Mouse (Mus musculus) heart, adult 2 months (tissue): Measurements from ENCODE around the gene Olfr263. TPM values are rescaled to one million over a fixed set of nuclear protein-coding genes. Genes with fewer than 3 reads are reported as not detected.

Source experiments
- DNase-seq, 2 experiments: peaks; one replicate each; pipeline ENCODE4 v3.0.0; 2021
- H3K27ac ChIP-seq: fragments of 200-600 bp; 2 replicates; pipeline ENCODE4 v1.8.1; 2022
- H3K27me3 ChIP-seq: fragments of 200-500 bp; 2 replicates; pipeline ENCODE4 v1.6.1; 2012; ENCODE audit warnings: mild to moderate bottlenecking, low read length, inconsistent platforms, mixed read lengths; ENCODE audit not compliant: control insufficient read depth, insufficient read depth
- H3K36me3 ChIP-seq: fragments of 200-500 bp; 2 replicates; pipeline ENCODE4 v1.6.1; 2012; ENCODE audit warnings: low read length, inconsistent platforms; ENCODE audit not compliant: control insufficient read depth, insufficient read depth
- H3K4me1 ChIP-seq: fragments of 200-500 bp; 2 replicates; pipeline ENCODE4 v1.6.1; 2011; ENCODE audit warnings: low read length; ENCODE audit not compliant: control insufficient read depth, insufficient read depth
- H3K4me3 ChIP-seq: fragments of 200-600 bp; 2 replicates; pipeline ENCODE4 v1.8.1; 2022
- H3K79me2 ChIP-seq: fragments of 200-500 bp; replicated peaks from 2 replicates; pipeline ENCODE4 v1.6.1; 2012; ENCODE audit warnings: mild to moderate bottlenecking, inconsistent platforms, low read length, moderate library complexity, mixed read lengths; ENCODE audit not compliant: control insufficient read depth, insufficient read depth
- H3K9ac ChIP-seq: fragments of 200-500 bp; 2 replicates; pipeline ENCODE4 v1.6.1; 2012; ENCODE audit warnings: low read depth, mild to moderate bottlenecking, control low read depth, inconsistent platforms, low read length, mixed read lengths
- CTCF ChIP-seq: fragments of 200-600 bp; IDR thresholded peaks from 2 replicates; pipeline ENCODE4 v1.8.1; 2022; ENCODE audit warnings: antibody characterized with exemption, mild to moderate bottlenecking, moderate library complexity
- EP300 ChIP-seq: fragments of 200-500 bp; IDR thresholded peaks from 2 replicates; pipeline ENCODE4 v1.6.1; 2011; ENCODE audit warnings: low read depth, low read length, control low read depth; ENCODE audit not compliant: insufficient read depth
- POLR2A ChIP-seq: fragments of 200-500 bp; IDR thresholded peaks from 2 replicates; pipeline ENCODE4 v1.6.1; 2011; ENCODE audit warnings: mild to moderate bottlenecking, low read depth, low read length, control low read depth; ENCODE audit not compliant: insufficient read depth
- WGBS: fragments of 180-500 bp; shearing (Covaris S2); methylation state at CpG from one replicate; pipeline ENCODE4 v1.1.7; 2018; 5-methylcytosine and 5-hydroxymethylcytosine counted together
- intact Hi-C: fragments of 180-260 bp; cut with DNase I; formaldehyde crosslinking; loops from one replicate; pipeline ENCODE4 v1.15.1; 2025
- polyA plus RNA-seq: library from polyadenylated mRNA; depleted of rRNA; stranded (reverse); fragments of >200 nt; gene quantifications from 2 replicates; pipeline ENCODE4 v1.2.3, GENCODE M21; 2012
- total RNA-seq, 2 experiments: library from RNA; stranded (reverse); gene quantifications; 2 replicates each; pipeline ENCODE4 v1.2.3; 2021

Gene Olfr263
- total and polyA plus RNA-seq, 3 experiments, result not detected

GRCm38 (mm10) chr13:21160041-21160511 lies 30.6 kb downstream of the Olfr263 start:
- no peaks in the 10 kb centered on the region for H3K36me3 ChIP-seq
- no peaks in the 10 kb centered on the region for H3K79me2 ChIP-seq
- intact Hi-C loops, result loop anchor here (5.0 to 10.0 kb wide), 3 partner anchors 62 to 785 kb away; partner anchors contain the start of gene Zfp184
- WGBS, result under 1% methylated on average over 16 of the region's 16 CpGs
- peak; percentile 27 to 46 for DNase-seq
- H3K27me3 ChIP-seq, result no peaks in the 10 kb centered on the region
- peak overlapping the region; percentile 82 for H3K4me3 ChIP-seq
- H3K4me1 ChIP-seq, result no peaks in the 10 kb centered on the region
- H3K9ac ChIP-seq, result peak overlapping the region; percentile 58
- H3K27ac ChIP-seq, result peak overlapping the region; percentile 57
- no peak for TF ChIP-seq POLR2A
- no peak for TF ChIP-seq CTCF
- TF ChIP-seq EP300, result no peak

- Histone ChIP-seq H3K79me2 (no peaks in the 10 kb centered on the region), H3K36me3 (no peaks in the 10 kb centered on the region), H3K9ac (no peak overlapping the region), H3K4me3 (peak overlapping the region; percentile 82), H3K27ac (peak overlapping the region; percentile 57), H3K27me3 (no peaks in the 10 kb centered on the region), H3K4me1 (no peaks in the 10 kb centered on the region)
- intact Hi-C loops, result loop anchor here (1.0 to 10.0 kb wide), 4 partner anchors 39 to 784 kb away; partner anchors contain the start of gene Zfp184
- peak; percentile 91 to 97 for DNase-seq
- TF ChIP-seq EP300 (peak; percentile 96), POLR2A (no peak), CTCF (no peak)
- WGBS, result under 1% methylated on average over 32 of the region's 32 CpGs
Measured at GRCm38 (mm10) chr13:21160657-21161590, 31.5 kb downstream of the Olfr263 start.

GRCm38 (mm10) chr13:21161591-21161990 lies 32.2 kb downstream of the Olfr263 start:
- Histone ChIP-seq H3K27ac (no peak overlapping the region), H3K79me2 (no peaks in the 10 kb centered on the region), H3K27me3 (no peaks in the 10 kb centered on the region), H3K4me1 (no peaks in the 10 kb centered on the region), H3K4me3 (peak overlapping the region; percentile 7; the same call in 1 of the 2 replicates), H3K36me3 (no peaks in the 10 kb centered on the region), H3K9ac (no peak overlapping the region)
- TF ChIP-seq POLR2A, result no peak
- no peak for TF ChIP-seq CTCF
- TF ChIP-seq EP300, result no peak
- DNase-seq, result no peak
- intact Hi-C loops, result loop anchor here (1.0 to 10.0 kb wide), 4 partner anchors 39 to 783 kb away; partner anchors contain the start of gene Zfp184
- 46% methylated on average over 2 of the region's 2 CpGs for WGBS

GRCm38 (mm10) chr13:21162591-21162990 lies 33.2 kb downstream of the Olfr263 start:
- intact Hi-C loops, result loop anchor here (5.0 to 10.0 kb wide), 3 partner anchors 60 to 782 kb away; partner anchors contain the start of gene Zfp184
- no peaks in the 10 kb centered on the region for H3K27me3 ChIP-seq
- no peaks in the 10 kb centered on the region for H3K36me3 ChIP-seq
- H3K4me1 ChIP-seq, result no peaks in the 10 kb centered on the region
- no peaks in the 10 kb centered on the region for H3K79me2 ChIP-seq
- no peak for TF ChIP-seq POLR2A
- no peak for TF ChIP-seq EP300
- no peak for TF ChIP-seq CTCF
- 59% methylated on average over 5 of the region's 5 CpGs for WGBS
- no peak overlapping the region for H3K27ac ChIP-seq
- H3K4me3 ChIP-seq, result no peak overlapping the region
- no peak overlapping the region for H3K9ac ChIP-seq
- DNase-seq, result no peak

- Histone ChIP-seq H3K36me3 (no peaks in the 10 kb centered on the region), H3K9ac (peak overlapping the region; percentile 61), H3K27ac (peak overlapping the region; percentile 18; the same call in 1 of the 2 replicates), H3K27me3 (no peaks in the 10 kb centered on the region), H3K4me1 (no peaks in the 10 kb centered on the region), H3K4me3 (peak overlapping the region; percentile 56), H3K79me2 (no peaks in the 10 kb centered on the region)
- WGBS, result 2% methylated on average over 27 of the region's 27 CpGs
- intact Hi-C loops, result loop anchor here (5.0 to 10.0 kb wide), 2 partner anchors 778 to 860 kb away; partner anchors contain the start of gene Zfp184
- TF ChIP-seq CTCF, result no peak
- TF ChIP-seq POLR2A, result no peak
- peak; percentile 78; the same call in 1 of the 2 replicates for TF ChIP-seq EP300
- DNase-seq, result peak; percentile 79 to 80
Measured at GRCm38 (mm10) chr13:21166936-21167909, 37.8 kb downstream of the Olfr263 start.
